ENCODE assay signal across 9 mouse cellular contexts in the genomic region with DNA sequence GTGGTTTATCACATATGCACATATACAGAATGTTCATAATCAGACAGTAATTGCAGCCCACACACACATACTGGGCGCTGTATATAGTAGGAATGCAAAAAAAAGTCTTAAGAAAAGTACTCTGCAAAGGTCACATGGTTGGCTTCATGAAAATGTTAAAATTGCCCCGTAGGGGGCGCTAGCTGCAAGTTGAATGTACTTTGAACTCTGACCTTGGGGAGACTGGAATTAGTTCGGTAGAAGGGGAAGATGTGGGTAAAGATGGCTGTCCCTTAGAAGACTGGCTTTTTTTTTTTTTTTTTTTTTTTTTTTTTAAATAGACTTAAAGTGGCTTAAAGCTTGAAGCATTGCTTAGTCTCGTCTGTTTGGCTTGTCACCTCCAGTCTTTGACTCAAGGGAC. TPM values are rescaled to one million over a fixed set of nuclear protein-coding genes. Genes with fewer than 3 reads are reported as not detected.
DNase-seq lines count a peak whose midpoint lies in the region; ATAC-seq lines count a peak whose summit lies in the region.
"Had no signal": no experiment of that assay in that cellular context is flagged by ENCODE, and none has a peak within 500 bp of the region (broad histone marks: within the 10 kb centered on the region; RNA-seq: fewer than 3 reads in every experiment).

No protein-coding gene starts in this region.

- no peak overlapping the region for H3K9ac ChIP-seq in forebrain, embryonic 11.5 days (ENCODE audit: low read length)
- no peak overlapping the region for H3K9ac ChIP-seq in forebrain, embryonic 16.5 days (replicated peaks; ENCODE audit: low read depth, low read length)

- no peak overlapping the region for H3K4me2 ChIP-seq in forebrain, embryonic 11.5 days (ENCODE audit: low read depth, low read length, severe bottlenecking)
- no peak overlapping the region for H3K4me2 ChIP-seq in forebrain, embryonic 16.5 days (ENCODE audit: low read length)

- no peaks in the 10 kb centered on the region for H3K27me3 ChIP-seq in forebrain, embryonic 11.5 days (ENCODE audit: control insufficient read depth, insufficient read depth, low read length)
- no peaks in the 10 kb centered on the region for H3K27me3 ChIP-seq in forebrain, embryonic 16.5 days (replicated peaks; ENCODE audit: control insufficient read depth, insufficient read depth, low read length)

- no peaks in the 10 kb centered on the region for H3K36me3 ChIP-seq in forebrain, embryonic 11.5 days (ENCODE audit: control insufficient read depth, insufficient read depth, low read length)
- H3K36me3 ChIP-seq in forebrain, embryonic 16.5 days (ENCODE audit: control insufficient read depth, insufficient read depth), result no peaks in the 10 kb centered on the region

- DNase-seq in forebrain, embryonic 11.5 days (ENCODE audit: low spot score), result peak; percentile 71
- DNase-seq in 3T3-L1 (ENCODE audit: low read depth, low spot score), result peak; percentile 87
- peak; percentile 75 to 77 for DNase-seq in adrenal gland, adult 18-20 months (ENCODE audit: low spot score in 2 of 2)
- DNase-seq in embryo, embryonic 11 days, result peak; percentile 79
- DNase-seq in hindlimb bud, embryonic 11.5 days (ENCODE audit: extremely low spot score, low read depth, low spot score), result peak; percentile 66
- peak; percentile 78 to 82 for DNase-seq in lung, adult 18-20 months
- peak; percentile 64 for DNase-seq in spleen, adult 12 weeks (ENCODE audit: low spot score)

- no peak overlapping the region for H3K27ac ChIP-seq in forebrain, embryonic 11.5 days (ENCODE audit: low read depth, low read length)
- H3K27ac ChIP-seq in forebrain, embryonic 16.5 days (ENCODE audit: low read length), result no peak overlapping the region

- ATAC-seq in forebrain, embryonic 11.5 days (replicated peaks; ENCODE audit: low FRiP score), result no peak
- ATAC-seq in forebrain, embryonic 16.5 days, result no peak

- no peaks in the 10 kb centered on the region for H3K9me3 ChIP-seq in forebrain, embryonic 11.5 days (ENCODE audit: control insufficient read depth, low read length)
- H3K9me3 ChIP-seq in forebrain, embryonic 16.5 days (ENCODE audit: control insufficient read depth, low read length), result no peaks in the 10 kb centered on the region

- peaks cover 4% of the 10 kb centered on the region; the same call in 1 of the 2 replicates for H3K4me1 ChIP-seq in forebrain, embryonic 11.5 days (replicated peaks; ENCODE audit: control insufficient read depth, insufficient read depth, low read length)
- H3K4me1 ChIP-seq in forebrain, embryonic 16.5 days (replicated peaks; ENCODE audit: control insufficient read depth, insufficient read depth, low read length), result peaks cover 21% of the 10 kb centered on the region

- H3K4me3 ChIP-seq in forebrain, embryonic 11.5 days (ENCODE audit: low read depth, low read length), result no peak overlapping the region
- H3K4me3 ChIP-seq in forebrain, embryonic 16.5 days (replicated peaks; ENCODE audit: low read length), result no peak overlapping the region

- 17% methylated on average over 5 of the region's 5 CpGs for WGBS in forebrain, embryonic 11.5 days
- 27% methylated on average over 5 of the region's 5 CpGs for WGBS in forebrain, embryonic 16.5 days

RNA-seq across cellular contexts. Expression of gene Arhgef7, which starts 28.4 kb away (rescaled TPM):
- 81.9 and 87.3 TPM in 2 replicates for polyA plus RNA-seq in forebrain, embryonic 11.5 days (2014; fragmentation: Nextera tagmentation; extraction: Ambion mirVana)
- 71.0 and 77.3 TPM in 2 replicates for polyA plus RNA-seq in forebrain, embryonic 16.5 days (2015; fragmentation: Nextera tagmentation; extraction: Ambion mirVana)
- 10 to 100 TPM; 36.6 to 38.3 TPM for total RNA-seq in adrenal gland, adult 18-20 months (2021)

RNA-seq across cellular contexts. Expression of gene 1700016D06Rik, which starts 55.0 kb away (rescaled TPM):
- polyA plus RNA-seq in forebrain, embryonic 11.5 days (2014; fragmentation: Nextera tagmentation; extraction: Ambion mirVana), result not detected in 2 replicates
- polyA plus RNA-seq in forebrain, embryonic 16.5 days (2015; fragmentation: Nextera tagmentation; extraction: Ambion mirVana), result 0.32 TPM in 1 of 2 replicates, not detected in the other
- not detected for total RNA-seq in adrenal gland, adult 18-20 months (2021)
- total RNA-seq: left cerebral cortex, postnatal 10 days had no signal
